20 mouse cellular contexts compared by ENCODE assay signal in the genomic region with DNA sequence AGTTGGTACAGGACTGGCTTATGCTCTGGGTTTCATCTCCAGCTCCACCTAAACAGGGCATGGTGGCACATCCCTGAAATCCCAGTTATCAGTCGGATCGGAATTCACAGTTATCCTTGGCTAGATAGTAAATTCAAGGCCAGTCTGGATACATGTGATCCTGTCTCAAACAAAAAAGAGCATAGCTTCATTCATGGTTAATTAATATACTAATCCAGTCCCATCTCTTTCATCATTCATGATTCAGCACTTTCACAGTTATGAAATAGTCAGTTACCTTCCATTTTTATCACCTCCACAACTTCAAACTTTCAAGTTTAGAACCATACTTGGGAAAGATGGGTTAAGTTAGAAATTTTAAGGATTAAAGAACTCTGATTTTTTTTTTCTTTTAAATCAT. TPM values are rescaled to one million over a fixed set of nuclear protein-coding genes. Genes with fewer than 3 reads are reported as not detected.
DNase-seq lines count a peak whose midpoint lies in the region; ATAC-seq and TF ChIP-seq lines count a peak whose summit lies in the region.
"Had no signal": no experiment of that assay in that cellular context is flagged by ENCODE, and none has a peak within 500 bp of the region (broad histone marks: within the 10 kb centered on the region; RNA-seq: fewer than 3 reads in every experiment).

No protein-coding gene starts in this region.

- ATAC-seq in liver, embryonic 11.5 days (replicated peaks; ENCODE audit: low FRiP score): no peak
- peak; percentile 35; the same call in 1 of the 2 replicates for ATAC-seq in megakaryocyte progenitor cell, adult 5-6 weeks (replicated peaks; ENCODE audit: poor library complexity)
- ATAC-seq: forebrain, embryonic 16.5 days; hindbrain, embryonic 16.5 days; midbrain, embryonic 13.5 days had no signal

- TF ChIP-seq EP300 in heart, adult 2 months (IDR thresholded peaks at IDR 0.05; ENCODE audit: insufficient read depth, low read depth, low read length): no peak
- TF ChIP-seq EP300 in CH12.LX (IDR thresholded peaks at IDR 0.05; ENCODE audit: low read length): no peak

- H3K4me2 ChIP-seq in liver, embryonic 11.5 days: no peak overlapping the region
- peak overlapping the region; percentile 80 for H3K4me2 ChIP-seq in CH12.LX (ENCODE audit: insufficient read depth, low read depth, poor library complexity, severe bottlenecking)
- H3K4me2 ChIP-seq: limb, embryonic 12.5 days; midbrain, embryonic 13.5 days had no signal

- intact Hi-C loops in heart, adult 2 months (cut with DNase I): loop anchor here (5.0 kb wide), 1 partner anchor 114 kb away; the partner anchor contains the start of genes Sept10 and Sowahc

- 80% methylated on average over 2 of the region's 2 CpGs for WGBS in heart, adult 2 months
- 19% methylated on average over 2 of the region's 2 CpGs for WGBS in liver, adult 2 months
- 84% methylated on average over 2 of the region's 2 CpGs for WGBS in liver, embryonic 11.5 days

- H3K4me3 ChIP-seq in heart, adult 2 months: no peak overlapping the region
- H3K4me3 ChIP-seq in liver, adult 2 months (ENCODE audit: insufficient read depth, low read depth, low read length): no peak overlapping the region
- H3K4me3 ChIP-seq in liver, embryonic 11.5 days (ENCODE audit: low read depth, low read length): no peak overlapping the region
- H3K4me3 ChIP-seq in CH12.LX (replicated peaks in 1 of 3; ENCODE audit: low read depth in 2 of 3, low read length in 2 of 3, poor library complexity in 1 of 3): no peak overlapping the region
- H3K4me3 ChIP-seq: erythroblast, embryonic 14.5 days; left cerebral cortex, adult 2 months; limb, embryonic 12.5 days; megakaryocyte, embryonic 14.5 days; midbrain, embryonic 13.5 days had no signal

- peaks cover 16% of the 10 kb centered on the region for H3K4me1 ChIP-seq in heart, adult 2 months (ENCODE audit: control insufficient read depth, insufficient read depth, low read length)
- H3K4me1 ChIP-seq in liver, adult 2 months (ENCODE audit: control insufficient read depth, insufficient read depth, low read length): peaks cover 22% of the 10 kb centered on the region
- H3K4me1 ChIP-seq in liver, embryonic 11.5 days (replicated peaks; ENCODE audit: control insufficient read depth, insufficient read depth, low read length): peaks cover 24% of the 10 kb centered on the region
- peaks cover 6 to 51% of the 10 kb centered on the region in 2 experiments for H3K4me1 ChIP-seq in CH12.LX (ENCODE audit: control insufficient read depth in 1 of 2, insufficient read depth in 2 of 2)

- no peak for DNase-seq in heart, adult 2 months
- no peak for DNase-seq in heart, adult 18-20 months
- peak; percentile 73 for DNase-seq in liver, adult 2 months (ENCODE audit: extremely low read depth, low read depth, low spot score)
- DNase-seq in liver, embryonic 11.5 days (ENCODE audit: low spot score): no peak
- no peak for DNase-seq in CH12.LX (ENCODE audit: extremely low read depth)
- DNase-seq in cerebellum, postnatal 4 days (ENCODE audit: low spot score in 2 of 2): no peak
- DNase-seq: adrenal gland, postnatal 36 days; cerebellum, adult 9-10 months; gastrocnemius, postnatal 10 days; heart, postnatal 14 days; lung, postnatal 36 days had no signal

- H3K79me2 ChIP-seq in heart, adult 2 months (replicated peaks; ENCODE audit: control insufficient read depth, insufficient read depth, low read length): no peaks in the 10 kb centered on the region; the same call in 1 of the 2 replicates
- H3K79me2 ChIP-seq in liver, adult 2 months (ENCODE audit: control insufficient read depth, insufficient read depth, low read length): peaks cover 8% of the 10 kb centered on the region; the same call in 1 of the 2 replicates
- H3K79me2 ChIP-seq in CH12.LX (replicated peaks; ENCODE audit: control insufficient read depth, extremely low read depth, insufficient read depth, poor library complexity, severe bottlenecking): peaks cover 23% of the 10 kb centered on the region

- dilution Hi-C loops in CH12.LX (cut with MboI; ENCODE audit: extremely low pct_ligation_motif_present, extremely low pct_unique_long_range_greater_than_20kb, low sequenced_read_pairs): no loop called here

- TF ChIP-seq POLR2A in heart, adult 2 months (IDR thresholded peaks at IDR 0.05; ENCODE audit: insufficient read depth, low read depth, low read length): no peak
- TF ChIP-seq POLR2A in liver, adult 2 months (IDR thresholded peaks at IDR 0.05; ENCODE audit: extremely low read depth, insufficient read depth, low read length): no peak
- TF ChIP-seq POLR2A in CH12.LX (IDR thresholded peaks at IDR 0.05; ENCODE audit: low read depth, low read length): no peak

- H3K36me3 ChIP-seq in heart, adult 2 months (ENCODE audit: control insufficient read depth, insufficient read depth, low read length): peaks cover 15% of the 10 kb centered on the region
- H3K36me3 ChIP-seq in liver, adult 2 months (ENCODE audit: control insufficient read depth, insufficient read depth, low read length): peaks cover 15% of the 10 kb centered on the region
- peaks cover 14% of the 10 kb centered on the region for H3K36me3 ChIP-seq in liver, embryonic 11.5 days (ENCODE audit: control insufficient read depth, insufficient read depth, low read length)
- H3K36me3 ChIP-seq in CH12.LX (replicated peaks in 1 of 2; ENCODE audit: control insufficient read depth in 1 of 2, insufficient read depth in 1 of 2, low read length in 1 of 2): peaks cover 17 to 38% of the 10 kb centered on the region in 2 experiments

- peak overlapping the region; percentile 84; the same call in 1 of the 2 replicates for H3K27ac ChIP-seq in heart, adult 2 months
- no peak overlapping the region for H3K27ac ChIP-seq in liver, adult 2 months (replicated peaks; ENCODE audit: insufficient read depth, low read depth, low read length)
- no peak overlapping the region; the same call in 1 of the 2 replicates for H3K27ac ChIP-seq in liver, embryonic 11.5 days (ENCODE audit: low read depth, low read length)
- H3K27ac ChIP-seq in CH12.LX (ENCODE audit: insufficient read depth, low read depth): peak overlapping the region; percentile 59
- H3K27ac ChIP-seq: limb, embryonic 12.5 days; midbrain, embryonic 13.5 days had no signal

- H3K9ac ChIP-seq in heart, adult 2 months (ENCODE audit: low read depth, low read length): no peak overlapping the region
- H3K9ac ChIP-seq in liver, adult 2 months (ENCODE audit: low read depth, low read length): no peak overlapping the region
- H3K9ac ChIP-seq in liver, embryonic 11.5 days (ENCODE audit: low read depth, low read length): no peak overlapping the region
- H3K9ac ChIP-seq in CH12.LX (ENCODE audit: insufficient read depth, low read depth): 0 out of 2 replicates have a peak overlapping the region, but pooled peaks have one; percentile 28
- H3K9ac ChIP-seq: limb, embryonic 12.5 days; midbrain, embryonic 13.5 days had no signal

- TF ChIP-seq CTCF in heart, adult 2 months (IDR thresholded peaks at IDR 0.05): no peak
- TF ChIP-seq CTCF in liver, adult 2 months (IDR thresholded peaks at IDR 0.05; ENCODE audit: low read depth, low read length): no peak
- TF ChIP-seq CTCF in CH12.LX (conservative IDR thresholded peaks at IDR 0.05 in 1 of 2, IDR thresholded peaks at IDR 0.05 in 1 of 2; ENCODE audit: low read depth in 2 of 2, low read length in 2 of 2): no peak

- H3K9me3 ChIP-seq in liver, embryonic 11.5 days (ENCODE audit: control insufficient read depth, low read length): no peaks in the 10 kb centered on the region
- H3K9me3 ChIP-seq in CH12.LX (replicated peaks; ENCODE audit: low read length): no peaks in the 10 kb centered on the region
- H3K9me3 ChIP-seq: limb, embryonic 12.5 days; megakaryocyte, embryonic 14.5 days; midbrain, embryonic 13.5 days had no signal

- in situ Hi-C loops in CH12.LX (cut with MboI; ENCODE audit: low pct_ligation_motif_present, low pct_unique_long_range_greater_than_20kb, low sequenced_read_pairs): no loop called here

- TF ChIP-seq RAD21 in CH12.LX (IDR thresholded peaks at IDR 0.05; ENCODE audit: low read depth, low read length): no peak

- H3K27me3 ChIP-seq in heart, adult 2 months (ENCODE audit: control insufficient read depth, insufficient read depth, low read length): no peaks in the 10 kb centered on the region
- no peaks in the 10 kb centered on the region for H3K27me3 ChIP-seq in liver, adult 2 months (ENCODE audit: control insufficient read depth, insufficient read depth, low read length)
- no peaks in the 10 kb centered on the region for H3K27me3 ChIP-seq in liver, embryonic 11.5 days (replicated peaks; ENCODE audit: control insufficient read depth, insufficient read depth, low read length)
- H3K27me3 ChIP-seq in CH12.LX (replicated peaks): no peaks in the 10 kb centered on the region
- H3K27me3 ChIP-seq: limb, embryonic 12.5 days; megakaryocyte, embryonic 14.5 days; midbrain, embryonic 13.5 days had no signal

TF ChIP-seq in CH12.LX, 34 proteins besides CTCF, POLR2A, EP300 and RAD21 (continues in another document):
- TF ChIP-seq NRF1 (IDR thresholded peaks at IDR 0.05; ENCODE audit: low read depth, low read length) (no peak), BHLHE40 (IDR thresholded peaks at IDR 0.05; ENCODE audit: low read depth, low read length) (no peak), ZNF384 (IDR thresholded peaks at IDR 0.05; ENCODE audit: low read depth, low read length) (no peak), MYC (IDR thresholded peaks at IDR 0.05; ENCODE audit: low read depth, low read length) (no peak)

RNA-seq across cellular contexts. Expression of gene P4ha1, which starts 13.0 kb away (rescaled TPM):
- total RNA-seq in heart, adult 2 months (2021): 10 to 100 TPM; 42.4 to 48.0 TPM
- 14.8 and 34.7 TPM in 2 replicates for polyA plus RNA-seq in heart, adult 2 months (2012; rRNA removed)
- total RNA-seq in heart, adult 18-20 months (2021): 10 to 100 TPM; 49.0 to 79.8 TPM
- 6.4 and 9.1 TPM in 2 replicates for total RNA-seq in liver, adult 2 months (2014; rRNA removed)
- polyA plus RNA-seq in liver, adult 2 months (2012; rRNA removed): 3.0 and 4.7 TPM in 2 replicates
- 60.6 and 61.1 TPM in 2 replicates for polyA plus RNA-seq in liver, embryonic 11.5 days (2014; fragmentation: Nextera tagmentation; extraction: Ambion mirVana)
- total RNA-seq in CH12.LX (2012; rRNA removed) (52.0 and 87.2 TPM in 2 replicates), CH12.LX (2014; rRNA removed) (138 and 141 TPM in 2 replicates)
- 38.4 and 39.9 TPM in 2 replicates for polyA plus RNA-seq in CH12.LX (2012; ENCODE audit: insufficient read length, low read depth)
- 17.4 and 20.1 TPM in 2 replicates for total RNA-seq in megakaryocyte progenitor cell, adult 5-6 weeks (2015)
- total RNA-seq in megakaryocyte progenitor cell, adult 5-6 weeks (2017): 39.4 and 41.8 TPM in 2 replicates

RNA-seq across cellular contexts. Expression of gene Gm10273, which starts 59.3 kb away (rescaled TPM):
- 100 to 1,000 TPM; 123 to 156 TPM for total RNA-seq in heart, adult 2 months (2021)
- polyA plus RNA-seq in heart, adult 2 months (2012; rRNA removed): 19.1 and 64.0 TPM in 2 replicates
- 100 to 1,000 TPM; 149 to 195 TPM for total RNA-seq in heart, adult 18-20 months (2021)
- total RNA-seq in liver, adult 2 months (2014; rRNA removed): 3.2 and 7.0 TPM in 2 replicates
- polyA plus RNA-seq in liver, adult 2 months (2012; rRNA removed): 3.8 and 5.5 TPM in 2 replicates
- 9.2 and 10.1 TPM in 2 replicates for polyA plus RNA-seq in liver, embryonic 11.5 days (2014; fragmentation: Nextera tagmentation; extraction: Ambion mirVana)
- 19.6 and 21.6 TPM in 2 replicates for total RNA-seq in CH12.LX (2012; rRNA removed)
- 220 and 268 TPM in 2 replicates for total RNA-seq in CH12.LX (2014; rRNA removed)
- polyA plus RNA-seq in CH12.LX (2012; ENCODE audit: insufficient read length, low read depth): 29.6 and 122 TPM in 2 replicates
- 67.4 and 68.7 TPM in 2 replicates for total RNA-seq in megakaryocyte progenitor cell, adult 5-6 weeks (2015)
- total RNA-seq in megakaryocyte progenitor cell, adult 5-6 weeks (2017): 51.9 and 123 TPM in 2 replicates
- polyA plus RNA-seq: embryonic facial prominence, embryonic 14.5 days; limb, embryonic 12.5 days had no signal

Comparison
In these comparisons a context has a peak if more than half of its experiments do, and no peak if none do; other contexts are left out.
1. H3K27ac ChIP-seq: peak in heart, adult 2 months (single experiment) and CH12.LX (single experiment); none in liver, adult 2 months (single experiment) and liver, embryonic 11.5 days (single experiment).